8 mouse cellular contexts compared by ENCODE assay signal in genomic region chr7:81934267-81934745, GRCm38 (mm10). TPM values are rescaled to one million over a fixed set of nuclear protein-coding genes. Genes with fewer than 3 reads are reported as not detected.
DNase-seq lines count a peak whose midpoint lies in the region; ATAC-seq lines count a peak whose summit lies in the region.

TSS of gene Hdgfl3 (minus strand) at chr7:81934473.

- DNase-seq in adrenal gland, adult 18-20 months (ENCODE audit: low spot score in 2 of 2) = peak; percentile 64 to 70
- peak; percentile 82 for DNase-seq in embryo, embryonic 10 days (ENCODE audit: low spot score)
- DNase-seq in gastrocnemius, postnatal 25 days = peak; percentile 82
- DNase-seq in left cerebral cortex, adult 8-10 months (ENCODE audit: low spot score in 2 of 2) = peak; percentile 47 to 75
- DNase-seq in lung, postnatal 4 days = peak; percentile 83 to 90
- DNase-seq in right cerebral cortex, postnatal 4 days = peak; percentile 90

- peak; percentile 32 for ATAC-seq in inflammation-experienced regulatory T-cells, adult 6 months
- ATAC-seq in erythroblast, adult 5-6 weeks (replicated peaks; ENCODE audit: low FRiP score, poor library complexity, severe bottlenecking) = no peak

RNA-seq across cellular contexts. Expression of gene Hdgfl3, which starts in this region (rescaled TPM):
- 1 to 10 TPM; 6.9 to 9.4 TPM for total RNA-seq in adrenal gland, adult 18-20 months (2021)
- 1 to 10 TPM; 2.3 TPM for total RNA-seq in gastrocnemius, postnatal 25 days (2021)
- 10 to 100 TPM in 2 of 3 experiments, 1 to 10 TPM in 1; 6.9 to 10.4 (median 10.1) TPM for polyA plus RNA-seq in inflammation-experienced regulatory T-cells, adult 6 months (2017; shearing (Covaris generic))
- total RNA-seq in left cerebral cortex, adult 8-10 months (2022) = 10 to 100 TPM; 77.1 to 89.2 (median 82.9) TPM
- total RNA-seq in erythroblast, adult 5-6 weeks (2015; ENCODE audit: low replicate concordance) = not detected in 2 replicates
- 0.28 TPM in 1 of 2 replicates, not detected in the other for total RNA-seq in erythroblast, adult 5-6 weeks (2017; ENCODE audit: low replicate concordance)

Comparison
In these comparisons a context has a peak if more than half of its experiments do, and no peak if none do; other contexts are left out.
1. RNA of gene Hdgfl3 (total RNA-seq): 77.1 to 89.2 TPM in left cerebral cortex, adult 8-10 months; 6.9 to 9.4 TPM in adrenal gland, adult 18-20 months, 2.3 TPM in gastrocnemius, postnatal 25 days and 0.28 TPM in erythroblast, adult 5-6 weeks; every median in the first group is over 4 times any median in the second.
2. Peak in every context shown above with its lines, with median percentiles within 50 percentile points of each other: DNase-seq.